Mouse (Mus musculus) neural tube, embryonic 13.5 days (tissue): ENCODE measurements around the gene Kiss1r. TPM values are rescaled to one million over a fixed set of nuclear protein-coding genes. Genes with fewer than 3 reads are reported as not detected.
"Not testable (repeated sequence)": the region's sequence is repeated elsewhere in the genome, so short reads cannot be mapped to it uniquely, and the experiment has no call there.

Source experiments
- ATAC-seq: fragments of 200-750 bp; cut with Nextera tagmentation; 2 replicates; pipeline ENCODE4 v1.8.0; 2017; ENCODE audit warnings: low read depth, mild to moderate bottlenecking, moderate TSS enrichment, moderate library complexity
- H3K27ac ChIP-seq: fragments of 300-500 bp; sonication (generic); replicated peaks from 2 replicates; pipeline ENCODE4 v1.5.1; 2015; ENCODE audit warnings: moderate library complexity, mild to moderate bottlenecking, inconsistent platforms
- H3K27me3 ChIP-seq: fragments of 300-500 bp; sonication (generic); 2 replicates; pipeline ENCODE4 v1.6.1; 2015; ENCODE audit warnings: mild to moderate bottlenecking, inconsistent platforms
- H3K36me3 ChIP-seq: fragments of 300-500 bp; sonication (generic); 2 replicates; pipeline ENCODE4 v1.6.1; 2015; ENCODE audit warnings: mild to moderate bottlenecking, inconsistent platforms
- H3K4me1 ChIP-seq: fragments of 300-500 bp; sonication (generic); replicated peaks from 2 replicates; pipeline ENCODE4 v1.6.1; 2015; ENCODE audit warnings: inconsistent platforms
- H3K4me2 ChIP-seq: fragments of 300-500 bp; sonication (generic); 2 replicates; pipeline ENCODE4 v1.6.1; 2015; ENCODE audit warnings: inconsistent platforms, mild to moderate bottlenecking, moderate library complexity
- H3K4me3 ChIP-seq: fragments of 300-500 bp; sonication (generic); 2 replicates; pipeline ENCODE4 v1.5.1; 2015; ENCODE audit warnings: mild to moderate bottlenecking, inconsistent platforms
- H3K9ac ChIP-seq: fragments of 300-500 bp; sonication (generic); 2 replicates; pipeline ENCODE4 v1.6.1; 2015; ENCODE audit warnings: moderate library complexity, mild to moderate bottlenecking, inconsistent platforms
- H3K9me3 ChIP-seq: fragments of 300-500 bp; sonication (generic); 2 replicates; pipeline ENCODE4 v1.6.1; 2016; ENCODE audit warnings: inconsistent platforms
- WGBS: fragments of 180-500 bp; shearing (Covaris S2); methylation state at CpG from one replicate; pipeline ENCODE4 v1.1.7; 2015; 5-methylcytosine and 5-hydroxymethylcytosine counted together
- polyA plus RNA-seq: library from polyadenylated mRNA; unstranded; fragments of >200 nt; fragmentation: Nextera tagmentation; extraction: Ambion mirVana; gene quantifications from 2 replicates; pipeline ENCODE4 v1.2.1, GENCODE M21; 2015

Gene Kiss1r
- polyA plus RNA-seq, 1 experiment from 2014 or later, result 2.1 TPM

DNA sequence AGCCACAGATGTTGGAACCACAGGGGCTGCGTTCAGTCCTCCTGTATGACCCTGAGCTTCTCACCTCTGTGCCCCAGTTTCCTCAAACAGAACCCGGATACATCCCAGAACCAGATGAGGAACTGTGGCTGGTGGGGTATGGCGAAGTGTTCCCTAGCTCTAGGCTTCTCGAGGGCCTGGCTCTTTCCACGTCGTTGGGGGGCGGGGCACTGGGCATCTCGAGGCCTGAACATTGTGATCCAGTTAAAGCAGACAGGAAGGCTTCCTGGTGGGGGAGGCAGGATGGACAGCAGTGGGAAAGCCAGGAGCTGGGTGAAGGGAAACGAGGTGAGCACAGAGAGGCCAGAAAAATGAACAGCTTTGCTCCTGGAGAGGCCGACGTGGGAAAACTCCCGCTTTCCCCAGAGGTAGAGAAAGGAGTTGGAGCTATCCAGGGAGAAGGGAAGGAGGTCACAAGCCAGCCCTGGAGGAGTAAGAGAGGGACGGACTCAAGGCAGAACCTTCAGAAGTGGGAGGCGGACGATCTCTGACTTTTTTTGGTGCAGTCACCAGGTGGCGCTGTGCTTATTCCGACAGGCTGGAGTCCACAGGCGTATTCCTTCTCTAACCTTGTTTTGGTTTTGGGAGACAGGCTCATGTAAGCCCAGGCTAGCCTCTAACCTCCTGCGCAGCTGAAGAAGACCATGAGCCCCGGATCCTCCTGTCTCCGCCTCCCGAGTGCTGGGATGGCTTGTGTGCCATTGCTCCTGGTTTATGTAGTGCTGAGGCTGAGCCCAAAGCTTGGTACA, 33.3 kb upstream of the Kiss1r start:
- H3K27me3 ChIP-seq, result peaks cover 33% of the 10 kb centered on the region
- H3K9me3 ChIP-seq, result no peaks in the 10 kb centered on the region
- no peak overlapping the region for H3K4me3 ChIP-seq
- H3K4me1 ChIP-seq, result peaks cover 21% of the 10 kb centered on the region
- 15% methylated on average over 22 of the region's 22 CpGs for WGBS
- peak; percentile 25 for ATAC-seq
- H3K36me3 ChIP-seq, result no peaks in the 10 kb centered on the region
- H3K9ac ChIP-seq, result peak overlapping the region; percentile 45
- no peak overlapping the region for H3K4me2 ChIP-seq
- H3K27ac ChIP-seq, result no peak overlapping the region

DNA sequence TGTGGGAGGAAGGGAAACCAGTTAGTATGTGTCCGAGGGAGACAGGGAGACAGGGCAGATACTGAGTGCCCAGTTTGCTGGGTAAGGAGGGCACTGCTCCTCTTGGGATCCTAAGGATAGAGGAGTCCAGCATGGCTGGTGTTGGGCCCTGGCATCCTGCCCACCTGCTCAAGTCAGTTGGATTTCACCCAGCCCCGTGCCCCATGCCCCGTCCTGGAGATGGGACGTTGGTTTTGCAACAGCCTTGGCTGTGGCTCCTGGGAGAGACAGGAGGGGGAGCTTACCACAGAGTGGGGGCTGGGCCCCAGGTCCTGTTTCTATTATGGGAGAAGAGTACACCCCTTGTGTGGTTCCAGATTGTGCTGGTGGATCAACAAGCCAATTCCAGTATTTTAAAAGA, 32.3 kb upstream of the Kiss1r start:
- no peaks in the 10 kb centered on the region for H3K36me3 ChIP-seq
- H3K4me1 ChIP-seq, result peaks cover 21% of the 10 kb centered on the region
- peaks cover 33% of the 10 kb centered on the region for H3K27me3 ChIP-seq
- no peak overlapping the region for H3K27ac ChIP-seq
- H3K9me3 ChIP-seq, result no peaks in the 10 kb centered on the region
- H3K9ac ChIP-seq, result no peak overlapping the region
- ATAC-seq, result 0 out of 2 replicates have a peak, but pooled peaks have one; percentile 15
- 78% methylated on average over 4 of the region's 4 CpGs for WGBS
- H3K4me2 ChIP-seq, result no peak overlapping the region
- H3K4me3 ChIP-seq, result no peak overlapping the region

DNA sequence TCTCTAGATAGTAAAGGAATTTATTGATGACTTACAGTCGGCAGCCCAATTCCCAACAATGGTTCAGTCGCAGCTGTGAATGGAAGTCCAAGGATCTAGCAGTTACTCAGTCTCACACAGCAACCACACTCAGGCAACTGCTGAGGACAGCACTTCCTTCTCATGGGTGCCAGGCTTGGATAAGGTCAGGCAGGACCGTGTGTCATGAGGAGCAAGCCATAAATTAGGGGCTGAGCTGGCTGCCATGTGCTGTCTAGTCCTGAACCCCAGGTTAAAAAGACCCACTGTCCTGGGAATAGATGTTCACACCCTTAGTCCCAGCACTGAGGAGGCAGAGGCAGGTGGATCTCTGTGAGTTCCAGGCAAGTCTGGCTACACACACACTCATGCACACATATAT, 31.8 kb upstream of the Kiss1r start:
- H3K27ac ChIP-seq, ATAC-seq, H3K9ac ChIP-seq, H3K4me3 ChIP-seq, H3K9me3 ChIP-seq, H3K36me3 ChIP-seq, H3K4me2 ChIP-seq: not testable (repeated sequence)
- 79% methylated on average over 3 of the region's 3 CpGs for WGBS
- Histone ChIP-seq H3K27me3 (peaks cover 33% of the 10 kb centered on the region), H3K4me1 (peaks cover 21% of the 10 kb centered on the region)

DNA sequence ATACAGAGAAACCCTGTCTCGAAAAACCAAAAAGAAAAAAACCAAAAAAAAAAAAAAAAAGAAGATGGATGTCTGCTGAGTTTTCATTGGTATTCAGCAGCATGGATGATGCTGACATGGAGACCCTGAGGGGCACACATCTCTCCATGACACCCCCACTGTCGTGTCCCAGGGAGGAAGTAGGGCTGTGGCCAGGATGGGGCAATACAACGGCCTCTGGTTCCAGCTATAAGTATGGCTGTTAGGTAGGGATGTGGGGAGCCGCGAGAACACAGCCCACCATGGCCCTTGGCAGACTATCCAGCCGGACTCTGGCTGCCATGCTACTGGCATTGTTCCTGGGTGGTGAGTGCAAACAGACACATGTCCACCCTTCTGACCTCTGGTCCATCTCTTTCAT, 30.7 kb upstream of the Kiss1r start, which contains the start of gene Elane:
Gene Elane (plus strand): TSS at position 194 of the 400 bp plus-strand sequence.
- 81% methylated on average over 6 of the region's 6 CpGs for WGBS
- H3K27me3 ChIP-seq, result peaks cover 24% of the 10 kb centered on the region

DNA sequence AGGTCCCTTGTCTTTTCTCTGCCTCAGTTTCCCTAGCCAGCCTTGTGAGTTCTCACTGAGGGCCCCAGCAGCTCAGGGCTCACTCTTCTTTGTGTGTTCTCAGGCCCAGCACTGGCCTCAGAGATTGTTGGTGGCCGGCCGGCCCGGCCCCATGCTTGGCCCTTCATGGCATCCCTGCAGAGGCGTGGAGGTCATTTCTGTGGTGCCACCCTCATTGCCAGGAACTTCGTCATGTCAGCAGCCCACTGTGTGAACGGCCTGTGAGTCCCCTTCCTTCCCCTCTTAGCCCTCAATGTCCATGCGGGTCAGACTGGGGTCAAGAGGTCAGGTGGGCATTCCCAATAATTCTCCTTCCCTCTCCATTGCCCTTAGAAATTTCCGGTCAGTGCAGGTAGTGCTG, 30.2 kb upstream of the Kiss1r start:
- ATAC-seq, result no peak
- Histone ChIP-seq H3K27me3 (peaks cover 18% of the 10 kb centered on the region), H3K36me3 (no peaks in the 10 kb centered on the region), H3K27ac (no peak overlapping the region), H3K4me3 (no peak overlapping the region), H3K4me2 (no peak overlapping the region), H3K9me3 (no peaks in the 10 kb centered on the region), H3K4me1 (peaks cover 21% of the 10 kb centered on the region), H3K9ac (no peak overlapping the region)
- WGBS, result 75% methylated on average over 8 of the region's 8 CpGs

More for the DNA sequence above, 30.7 kb upstream of the Kiss1r start, which contains the start of gene Elane:
- Histone ChIP-seq H3K36me3 (no peaks in the 10 kb centered on the region), H3K9me3 (no peaks in the 10 kb centered on the region), H3K4me3 (no peak within 1 kb of the TSS), H3K4me2 (no peak within 1 kb of the TSS), H3K4me1 (peaks cover 21% of the 10 kb centered on the region), H3K9ac (no peak within 1 kb of the TSS), H3K27ac (no peak within 1 kb of the TSS)
- no peak for ATAC-seq

DNA sequence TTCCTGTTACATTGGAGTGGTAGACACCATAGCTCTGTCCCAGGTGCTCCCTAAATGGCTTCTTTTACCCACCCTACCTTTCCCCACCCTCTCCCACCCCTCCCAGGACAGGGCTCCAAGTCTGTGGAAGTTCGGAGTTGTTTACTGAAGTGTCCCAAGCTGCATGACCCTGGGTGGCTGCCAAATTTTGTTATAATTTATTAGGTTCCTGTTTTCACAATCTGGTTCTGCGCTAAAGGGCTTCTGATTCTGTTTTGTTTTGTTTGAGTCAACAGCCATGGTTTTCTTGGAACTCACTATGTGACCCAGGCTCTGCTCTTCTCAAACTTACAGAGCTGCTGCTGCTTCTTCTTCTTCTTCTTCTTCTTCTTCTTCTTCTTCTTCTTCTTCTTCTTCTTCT, 27.4 kb upstream of the Kiss1r start:
- Histone ChIP-seq H3K4me1 (no peaks in the 10 kb centered on the region), H3K36me3 (peaks cover 5% of the 10 kb centered on the region), H3K4me3 (no peak overlapping the region), H3K9ac (no peak overlapping the region), H3K9me3 (no peaks in the 10 kb centered on the region), H3K27ac (no peak overlapping the region), H3K27me3 (no peaks in the 10 kb centered on the region; the same call in none of the 2 replicates), H3K4me2 (no peak overlapping the region)
- WGBS, result 82% methylated on average over 2 of the region's 2 CpGs
- ATAC-seq, result no peak

DNA sequence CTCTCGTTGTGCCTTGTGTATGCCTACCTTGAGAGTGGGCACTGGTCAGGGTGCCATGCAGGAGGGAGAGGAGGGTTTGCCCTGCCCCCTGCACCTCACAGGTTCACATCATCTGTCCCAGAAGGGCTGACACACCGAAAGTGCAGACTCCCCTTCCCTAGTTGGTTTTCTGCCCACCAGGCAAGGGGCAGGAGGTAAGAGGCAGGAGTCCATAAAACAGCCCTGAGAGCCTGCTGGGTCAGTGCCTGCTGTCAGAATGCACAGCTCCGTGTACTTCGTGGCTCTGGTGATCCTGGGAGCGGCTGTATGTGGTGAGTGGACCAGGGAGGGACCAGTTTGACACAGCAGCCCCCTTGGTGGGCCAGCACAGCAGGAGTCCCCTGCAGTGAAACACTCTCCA, 26.1 kb upstream of the Kiss1r start, which contains the start of gene Cfd:
Gene Cfd (plus strand): TSS at position 184 of the 400 bp plus-strand sequence.
- Histone ChIP-seq H3K4me3 (no peak within 1 kb of the TSS), H3K9ac (0 out of 2 replicates have a peak within 1 kb of the TSS, but pooled peaks have one; percentile 5), H3K27me3 (no peaks in the 10 kb centered on the region; the same call in 1 of the 2 replicates), H3K4me2 (no peak within 1 kb of the TSS), H3K36me3 (peaks cover 15% of the 10 kb centered on the region), H3K4me1 (no peaks in the 10 kb centered on the region), H3K9me3 (no peaks in the 10 kb centered on the region), H3K27ac (no peak within 1 kb of the TSS)
- ATAC-seq, result no peak
- 49% methylated on average over 5 of the region's 5 CpGs for whole genome bisulfite sequencing

DNA sequence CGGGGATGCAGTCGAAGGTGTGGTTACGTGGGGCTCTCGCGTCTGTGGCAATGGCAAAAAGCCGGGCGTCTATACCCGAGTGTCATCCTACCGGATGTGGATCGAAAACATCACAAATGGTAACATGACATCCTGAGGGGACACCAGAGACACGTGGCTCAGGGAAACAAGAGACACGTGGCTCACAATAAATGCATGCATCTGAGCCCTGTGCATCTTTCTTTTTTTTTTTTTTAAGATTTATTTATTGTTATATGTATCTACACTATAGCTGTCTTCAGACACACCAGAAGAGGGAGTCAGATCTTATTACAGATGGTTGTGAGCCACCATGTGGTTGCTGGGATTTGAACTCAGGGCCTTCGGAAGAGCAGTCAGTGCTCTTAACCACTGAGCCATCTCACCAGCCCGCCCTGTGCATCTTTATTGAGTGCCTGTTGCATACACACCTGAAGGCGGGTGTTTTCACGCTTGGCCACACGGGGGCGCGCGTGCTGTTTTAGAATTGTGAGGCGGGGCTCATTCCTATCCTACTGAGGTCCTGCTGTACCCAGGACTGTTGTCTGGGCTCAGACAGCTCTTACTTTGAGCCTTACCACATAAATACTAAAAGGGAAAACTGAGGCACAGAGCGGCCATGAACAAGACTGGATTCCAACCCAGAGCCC, 24.2 kb upstream of the Kiss1r start:
- peak; percentile 54 for ATAC-seq
- WGBS, result 43% methylated on average over 22 of the region's 22 CpGs
- peaks cover 34% of the 10 kb centered on the region for H3K36me3 ChIP-seq
- H3K9me3 ChIP-seq, H3K4me1 ChIP-seq, H3K4me3 ChIP-seq, H3K4me2 ChIP-seq, H3K9ac ChIP-seq, H3K27ac ChIP-seq, H3K27me3 ChIP-seq: not testable (repeated sequence)

DNA sequence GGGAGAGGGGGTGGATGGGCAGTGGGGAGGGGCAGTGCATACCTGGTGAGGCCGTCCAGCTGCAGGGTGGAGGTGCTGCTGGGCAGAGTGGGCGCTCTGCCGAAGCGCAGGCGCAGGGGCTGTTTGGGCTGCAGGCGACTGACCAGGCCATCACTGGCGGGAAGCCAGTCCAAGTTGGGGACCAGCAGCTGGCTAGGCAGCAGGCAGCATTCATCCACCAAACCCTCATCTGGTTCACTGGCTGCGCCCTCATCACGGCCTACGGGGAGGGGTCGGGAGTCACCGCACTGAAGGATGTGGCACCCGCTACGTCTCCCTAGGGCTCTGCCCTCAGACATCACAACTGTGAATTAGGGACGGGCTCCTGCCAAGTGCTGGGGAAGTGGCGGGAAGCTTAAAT, 20.5 kb upstream of the Kiss1r start:
- 90% methylated on average over 15 of the region's 16 CpGs for WGBS
- peaks cover 9% of the 10 kb centered on the region for H3K27me3 ChIP-seq
- H3K4me2 ChIP-seq, result no peak overlapping the region
- H3K36me3 ChIP-seq, result peaks cover 58% of the 10 kb centered on the region
- H3K9me3 ChIP-seq, result no peaks in the 10 kb centered on the region
- no peak overlapping the region for H3K27ac ChIP-seq
- no peak overlapping the region for H3K9ac ChIP-seq
- H3K4me3 ChIP-seq, result no peak overlapping the region
- no peak for ATAC-seq
- peaks cover 12% of the 10 kb centered on the region for H3K4me1 ChIP-seq

DNA sequence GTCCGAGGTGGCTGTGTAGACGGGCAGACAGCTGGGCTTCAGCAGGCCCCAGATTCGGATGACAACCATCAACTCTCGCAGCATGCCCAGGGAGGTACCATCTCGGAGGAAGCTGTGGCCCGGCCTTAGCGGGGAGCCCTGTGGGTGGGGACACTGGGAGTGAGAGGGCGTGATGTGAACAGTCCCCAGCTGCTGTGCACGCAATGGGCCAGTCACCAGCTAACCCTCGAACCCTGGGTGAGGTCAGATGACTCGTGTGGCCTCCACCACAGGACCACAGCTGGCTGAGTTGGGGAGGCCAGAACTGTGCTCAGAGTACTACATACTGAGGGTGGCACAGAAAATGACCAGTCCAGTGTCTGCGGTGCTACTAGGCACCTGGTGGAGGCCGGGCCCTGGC, 20.0 kb upstream of the Kiss1r start:
- peaks cover 15% of the 10 kb centered on the region for H3K4me1 ChIP-seq
- peaks cover 58% of the 10 kb centered on the region for H3K36me3 ChIP-seq

DNA sequence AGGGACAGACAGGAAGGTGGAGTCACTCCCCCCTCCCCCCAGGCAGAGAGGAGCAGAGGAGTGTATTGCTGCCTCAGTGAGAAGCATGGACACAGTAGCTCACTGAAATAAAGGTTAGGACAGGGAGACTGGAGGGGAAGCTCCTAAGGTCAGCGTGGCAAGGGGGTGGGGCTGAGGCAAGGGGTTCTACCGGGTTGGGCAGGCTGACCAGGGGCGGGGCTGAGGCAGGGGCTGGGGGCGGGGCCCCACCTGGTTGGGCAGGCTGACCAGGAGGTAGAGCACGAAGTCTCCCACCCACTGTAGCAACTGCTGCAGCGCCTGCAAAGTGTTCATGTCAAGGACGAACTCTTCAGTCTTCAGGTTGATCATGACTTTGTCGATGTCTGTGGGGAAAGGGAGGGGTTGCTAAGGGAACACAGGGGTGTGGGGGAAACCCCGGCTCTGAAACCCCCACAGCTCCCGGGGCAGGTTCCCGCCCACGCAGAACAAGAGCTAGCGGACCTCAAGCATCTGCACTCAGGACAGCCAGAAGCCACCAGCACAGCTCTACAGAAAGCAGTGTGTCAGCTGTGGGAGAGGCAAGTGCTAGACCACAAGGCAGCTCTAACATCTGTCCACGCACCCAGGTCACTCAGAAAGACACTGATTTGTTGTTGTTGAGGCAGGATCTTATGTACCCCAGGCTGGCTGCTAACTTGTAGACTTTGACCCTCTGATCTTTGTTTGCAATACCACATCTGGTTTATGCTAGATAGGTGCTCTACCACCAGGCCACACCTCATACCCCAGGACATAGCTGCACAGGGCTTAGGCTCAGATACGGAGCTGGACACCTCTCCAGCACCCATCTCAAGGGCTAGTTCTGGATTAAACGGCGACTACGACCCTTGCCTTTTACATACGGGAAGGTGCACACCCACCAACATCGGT, 19.2 kb upstream of the Kiss1r start:
- Histone ChIP-seq H3K4me1 (peaks cover 15% of the 10 kb centered on the region), H3K4me2 (no peak overlapping the region), H3K9ac (no peak overlapping the region), H3K27ac (no peak overlapping the region), H3K36me3 (peaks cover 62% of the 10 kb centered on the region), H3K9me3 (no peaks in the 10 kb centered on the region), H3K4me3 (no peak overlapping the region), H3K27me3 (peaks cover 9% of the 10 kb centered on the region)
- 51% methylated on average over 20 of the region's 20 CpGs for WGBS
- no peak for ATAC-seq

More for the DNA sequence above, 20.0 kb upstream of the Kiss1r start:
- no peaks in the 10 kb centered on the region for H3K9me3 ChIP-seq
- H3K4me2 ChIP-seq, result no peak overlapping the region
- no peak overlapping the region for H3K27ac ChIP-seq
- WGBS, result 87% methylated on average over 13 of the region's 13 CpGs
- H3K9ac ChIP-seq, result no peak overlapping the region
- ATAC-seq, result no peak
- peaks cover 9% of the 10 kb centered on the region for H3K27me3 ChIP-seq
- H3K4me3 ChIP-seq, result no peak overlapping the region
